Mouse (Mus musculus) adrenal gland, adult 8-10 months (tissue): Measurements from ENCODE around the gene Tpcn2. TPM values are rescaled to one million over a fixed set of nuclear protein-coding genes. Genes with fewer than 3 reads are reported as not detected.

Experiments
- DNase-seq: peaks from one replicate; pipeline ENCODE4 v3.0.0; 2022
- total RNA-seq, 4 experiments: library from RNA; stranded (reverse); gene quantifications; 2 replicates each; pipeline ENCODE4 v1.2.4; 2022

Tpcn2 gene
- 10 to 100 TPM in 3 of 4 experiments, 1 to 10 TPM in 1; 8.0 to 34.6 (median 21.0) TPM for total RNA-seq

- peak; percentile 93 for DNase-seq
Observed at GRCm38 (mm10) chr7:145283487-145284187, at the start of gene Tpcn2. Gene Tpcn2, minus strand, starts transcription at chr7:145284011.

- no peak for DNase-seq
Observed at GRCm38 (mm10) chr7:145332376-145333041, 48.7 kb upstream of the Tpcn2 start.

GRCm38 (mm10) chr7:145330641-145331040 is 46.8 kb upstream of the Tpcn2 start:
- DNase-seq, result no peak

GRCm38 (mm10) chr7:145329982-145330381 is 46.2 kb upstream of the Tpcn2 start:
- no peak for DNase-seq

GRCm38 (mm10) chr7:145325697-145326096 is 41.9 kb upstream of the Tpcn2 start:
- DNase-seq, result no peak

GRCm38 (mm10) chr7:145323607-145324006 is 39.8 kb upstream of the Tpcn2 start:
- DNase-seq, result no peak

GRCm38 (mm10) chr7:145319481-145319880 is 35.7 kb upstream of the Tpcn2 start:
- DNase-seq, result no peak

GRCm38 (mm10) chr7:145317522-145317921 is 33.7 kb upstream of the Tpcn2 start:
- no peak for DNase-seq

GRCm38 (mm10) chr7:145314785-145315411 is 31.1 kb upstream of the Tpcn2 start, which contains the start of gene Mrgprd:
Gene Mrgprd, plus strand, starts transcription at chr7:145314835.
- no peak for DNase-seq

GRCm38 (mm10) chr7:145312137-145312536 is 28.3 kb upstream of the Tpcn2 start:
- DNase-seq, result no peak

- no peak for DNase-seq
Observed at GRCm38 (mm10) chr7:145310526-145310925, 26.7 kb upstream of the Tpcn2 start.

GRCm38 (mm10) chr7:145309877-145310276 is 26.1 kb upstream of the Tpcn2 start:
- no peak for DNase-seq

GRCm38 (mm10) chr7:145308866-145309265 is 25.1 kb upstream of the Tpcn2 start:
- DNase-seq, result peak; percentile 74

- no peak for DNase-seq
Observed at GRCm38 (mm10) chr7:145308061-145308675, 24.4 kb upstream of the Tpcn2 start.

- DNase-seq, result no peak
Observed at GRCm38 (mm10) chr7:145307636-145308035, 23.8 kb upstream of the Tpcn2 start.

GRCm38 (mm10) chr7:145304153-145304552 is 20.3 kb upstream of the Tpcn2 start:
- no peak for DNase-seq

GRCm38 (mm10) chr7:145302488-145303285 is 18.9 kb upstream of the Tpcn2 start:
- DNase-seq, result peak; percentile 31

- DNase-seq, result no peak
Observed at GRCm38 (mm10) chr7:145301341-145302005, 17.7 kb upstream of the Tpcn2 start.

- DNase-seq, result no peak
Observed at GRCm38 (mm10) chr7:145301008-145301340, 17.2 kb upstream of the Tpcn2 start.

GRCm38 (mm10) chr7:145300321-145301007 is 16.7 kb upstream of the Tpcn2 start, which contains the start of gene Mrgprf:
Gene Mrgprf, plus strand, starts transcription at chr7:145300828.
- no peak for DNase-seq
